Mouse (Mus musculus): ENCODE measurements around the gene Ninj1.

DNA sequence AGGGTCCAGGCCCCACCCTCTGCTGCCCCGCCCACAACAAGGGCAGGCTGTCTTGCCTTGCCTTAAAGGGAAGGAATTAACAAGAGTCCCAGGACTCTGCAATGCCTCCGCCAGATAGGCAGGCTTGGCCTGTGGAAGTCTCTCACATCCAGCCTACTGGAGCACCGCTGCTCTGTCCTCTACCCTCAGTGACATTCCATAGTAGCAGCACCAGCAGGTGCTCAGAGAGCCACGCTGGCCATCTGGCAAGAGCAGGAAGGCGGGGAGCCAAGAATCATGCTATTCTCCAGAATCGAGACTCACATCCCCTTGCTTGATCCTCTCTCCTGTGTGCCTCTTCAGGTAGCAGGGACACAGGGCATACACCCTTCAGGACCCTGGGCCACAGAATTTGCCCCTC lies 42.8 kb upstream of the Ninj1 start:
- TF ChIP-seq CTCF (IDR thresholded peaks at IDR 0.05; ENCODE audit: borderline replicate concordance, insufficient read depth, low read length) (no peak), POLR2A (IDR thresholded peaks at IDR 0.05; ENCODE audit: low read depth, low read length) (no peak)
